Mouse (Mus musculus) E14TG2a.4 (cell line): Measurements from ENCODE around the gene Numa1.

Experiments
- CTCF ChIP-seq: conservative IDR thresholded peaks from 2 replicates; pipeline ENCODE4 v1.5.1; 2014; ENCODE audit warnings: low read length
- NANOG ChIP-seq: IDR thresholded peaks from 2 replicates; pipeline ENCODE4 v1.6.1; 2014; ENCODE audit warnings: borderline replicate concordance, low read length, mixed read lengths

GRCm38 (mm10) chr7:102062203-102062602 lies 128.3 kb downstream of the Numa1 start:
- TF ChIP-seq CTCF (no peak), NANOG (no peak)
